Mouse (Mus musculus) C2C12 (cell line): Measurements from ENCODE around the gene Gfod1.

Experiments
- CTCF ChIP-seq: IDR thresholded peaks from one replicate; pipeline ENCODE4 v1.5.1; 2011; ENCODE audit not compliant: control insufficient read depth, insufficient read depth, insufficient read length
- MAX ChIP-seq: IDR thresholded peaks from one replicate; pipeline ENCODE4 v1.6.1; 2011; ENCODE audit warnings: mild to moderate bottlenecking, control low read depth
- MYOG ChIP-seq: IDR thresholded peaks from one replicate; pipeline ENCODE4 v1.6.1; 2011; ENCODE audit not compliant: control insufficient read depth, insufficient read length; ENCODE audit errors: extremely low read depth
- USF1 ChIP-seq: IDR thresholded peaks from one replicate; pipeline ENCODE4 v1.6.1; 2011; ENCODE audit warnings: low read depth, mild to moderate bottlenecking, control low read depth, moderate library complexity

GRCm38 (mm10) chr13:43222084-43222483 is 81.9 kb downstream of the Gfod1 start:
- no peak for TF ChIP-seq CTCF
- no peak for TF ChIP-seq USF1
- no peak for TF ChIP-seq MAX
- TF ChIP-seq MYOG: no peak
